Mouse (Mus musculus) embryonic facial prominence, embryonic 10.5 days (tissue): ENCODE measurements around the gene Notch3. TPM values are rescaled to one million over a fixed set of nuclear protein-coding genes. Genes with fewer than 3 reads are reported as not detected.

Source experiments
- DNase-seq: peaks from one replicate; pipeline ENCODE4 v3.0.0-alpha.2; 2017; ENCODE audit warnings: low spot score
- H3K27ac ChIP-seq: fragments of 300-500 bp; sonication (generic); replicated peaks from 2 replicates; pipeline ENCODE4 v1.5.1; 2016; ENCODE audit warnings: mild to moderate bottlenecking
- H3K27me3 ChIP-seq: fragments of 300-500 bp; sonication (generic); replicated peaks from 2 replicates; pipeline ENCODE4 v1.6.1; 2016; ENCODE audit warnings: low read depth, mild to moderate bottlenecking; ENCODE audit not compliant: poor library complexity, severe bottlenecking
- H3K36me3 ChIP-seq: fragments of 300-500 bp; sonication (generic); replicated peaks from 2 replicates; pipeline ENCODE4 v1.6.1; 2016; ENCODE audit warnings: mild to moderate bottlenecking, moderate library complexity
- H3K4me1 ChIP-seq: fragments of 300-500 bp; sonication (generic); 2 replicates; pipeline ENCODE4 v1.6.1; 2016
- H3K4me3 ChIP-seq: fragments of 300-500 bp; sonication (generic); 2 replicates; pipeline ENCODE4 v1.5.1; 2016; ENCODE audit warnings: mild to moderate bottlenecking, moderate library complexity
- H3K9me3 ChIP-seq: fragments of 300-500 bp; sonication (generic); 2 replicates; pipeline ENCODE4 v1.6.1; 2016; ENCODE audit warnings: mild to moderate bottlenecking
- WGBS: fragments of 180-500 bp; shearing (Covaris S2); methylation state at CpG from one replicate; pipeline ENCODE4 v1.1.7; 2016; 5-methylcytosine and 5-hydroxymethylcytosine counted together
- polyA plus RNA-seq: library from polyadenylated mRNA; unstranded; fragments of >200 nt; fragmentation: Nextera tagmentation; extraction: Ambion mirVana; gene quantifications from 2 replicates; pipeline ENCODE4 v1.2.1, GENCODE M21; 2016

The Notch3 gene
- polyA plus RNA-seq, 1 experiment from 2014 or later: 23.7 TPM

- Histone ChIP-seq H3K27me3 (peaks cover 36% of the 10 kb centered on the region), H3K36me3 (no peaks in the 10 kb centered on the region; the same call in none of the 2 replicates), H3K4me3 (peak overlapping the region; percentile 56), H3K4me1 (peaks cover 18% of the 10 kb centered on the region), H3K27ac (no peak overlapping the region), H3K9me3 (no peaks in the 10 kb centered on the region)
- no peak for DNase-seq
- 11% methylated on average over 5 of the region's 5 CpGs for WGBS
Observed at GRCm38 (mm10) chr17:32189850-32190249, 23.2 kb upstream of the Notch3 start.

- no peak within 1 kb of the TSS; the same call in 1 of the 2 replicates for H3K27ac ChIP-seq
- H3K4me1 ChIP-seq: peaks cover 18% of the 10 kb centered on the region
- H3K4me3 ChIP-seq: peak within 1 kb of the TSS; percentile 56
- 6% methylated on average over 42 of the region's 42 CpGs for WGBS
- no peaks in the 10 kb centered on the region for H3K9me3 ChIP-seq
- peak; percentile 43 for DNase-seq
- H3K27me3 ChIP-seq: peaks cover 36% of the 10 kb centered on the region
- H3K36me3 ChIP-seq: no peaks in the 10 kb centered on the region; the same call in 1 of the 2 replicates
Observed at GRCm38 (mm10) chr17:32188863-32189636, 22.4 kb upstream of the Notch3 start, which contains the start of gene Ephx3. Ephx3 (minus strand) TSS chr17:32189549.

DNA sequence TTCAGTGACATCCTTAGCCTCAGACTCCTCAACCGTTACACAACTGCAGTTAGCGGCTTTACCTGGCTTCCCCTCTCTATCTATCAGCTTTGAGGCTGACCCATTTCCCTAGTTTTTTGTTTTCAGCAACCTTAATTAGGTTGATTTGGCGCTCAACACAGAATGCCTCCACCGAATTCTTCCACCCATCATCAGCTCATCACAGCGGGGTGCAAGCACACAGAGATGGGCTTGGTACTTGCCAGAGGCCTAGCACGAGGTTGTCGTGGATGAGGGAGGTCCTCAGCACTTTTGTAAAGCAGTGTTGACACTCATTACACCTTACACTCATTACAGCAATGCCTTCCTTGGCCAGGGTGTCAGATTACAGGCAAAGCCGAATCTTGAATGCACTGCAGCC is 16.4 kb upstream of the Notch3 start:
- H3K4me1 ChIP-seq: peaks cover 26% of the 10 kb centered on the region
- 29% methylated on average over 8 of the region's 8 CpGs for WGBS
- no peak overlapping the region for H3K4me3 ChIP-seq
- H3K27ac ChIP-seq: no peak overlapping the region
- H3K9me3 ChIP-seq: no peaks in the 10 kb centered on the region
- no peak for DNase-seq
- peaks cover 8% of the 10 kb centered on the region for H3K27me3 ChIP-seq
- no peaks in the 10 kb centered on the region for H3K36me3 ChIP-seq

DNA sequence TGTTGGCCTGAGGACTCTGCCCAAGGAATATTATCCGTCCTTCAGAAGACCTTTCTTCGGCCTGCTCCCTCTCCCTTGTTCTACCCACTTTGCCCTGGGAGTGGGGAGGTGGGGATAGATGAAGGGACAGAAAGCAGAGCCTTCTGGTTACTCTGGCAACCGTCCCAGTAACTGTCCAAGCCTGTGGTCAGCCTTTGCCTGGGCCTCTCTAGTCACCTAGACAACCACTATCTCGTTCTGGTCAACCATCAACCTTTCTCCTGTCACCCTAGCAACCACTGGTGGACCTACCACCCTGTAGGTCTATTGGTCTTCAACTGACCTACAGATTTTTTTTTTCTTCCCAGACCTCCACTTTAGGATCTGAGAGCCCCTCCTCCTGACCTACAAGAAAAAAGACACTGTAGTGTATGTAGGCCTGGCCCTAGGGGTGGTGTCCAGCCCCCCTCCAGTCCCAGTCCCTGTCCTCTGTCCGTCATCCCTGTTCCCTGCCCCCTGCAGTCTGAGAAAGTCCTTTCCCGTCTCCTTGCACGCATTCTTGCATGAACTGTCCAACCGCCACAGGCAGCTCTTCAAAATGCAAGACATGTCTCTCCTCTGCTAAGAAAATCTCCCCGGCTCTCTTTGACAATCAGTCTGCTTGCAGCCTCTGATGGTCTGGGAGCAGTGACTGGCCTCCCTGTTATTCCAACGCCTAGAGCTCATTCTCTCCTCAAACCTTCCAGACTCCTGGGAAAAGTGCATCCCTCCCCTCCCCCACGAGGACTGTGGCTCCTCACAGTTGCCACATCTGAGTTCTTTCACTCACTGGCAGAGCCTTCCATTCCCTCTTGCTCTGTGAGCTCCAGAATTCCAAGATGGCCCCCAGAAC is 13.2 kb upstream of the Notch3 start:
- Histone ChIP-seq H3K4me3 (no peak overlapping the region), H3K36me3 (no peaks in the 10 kb centered on the region), H3K27me3 (no peaks in the 10 kb centered on the region; the same call in 1 of the 2 replicates), H3K9me3 (no peaks in the 10 kb centered on the region), H3K4me1 (peaks cover 26% of the 10 kb centered on the region), H3K27ac (peak overlapping the region; percentile 10; the same call in 1 of the 2 replicates)
- no peak for DNase-seq
- 61% methylated on average over 11 of the region's 11 CpGs for WGBS

GRCm38 (mm10) chr17:32176919-32177318 is 10.3 kb upstream of the Notch3 start:
- WGBS: 91% methylated on average over 4 of the region's 4 CpGs
- no peak for DNase-seq
- H3K36me3 ChIP-seq: no peaks in the 10 kb centered on the region

DNA sequence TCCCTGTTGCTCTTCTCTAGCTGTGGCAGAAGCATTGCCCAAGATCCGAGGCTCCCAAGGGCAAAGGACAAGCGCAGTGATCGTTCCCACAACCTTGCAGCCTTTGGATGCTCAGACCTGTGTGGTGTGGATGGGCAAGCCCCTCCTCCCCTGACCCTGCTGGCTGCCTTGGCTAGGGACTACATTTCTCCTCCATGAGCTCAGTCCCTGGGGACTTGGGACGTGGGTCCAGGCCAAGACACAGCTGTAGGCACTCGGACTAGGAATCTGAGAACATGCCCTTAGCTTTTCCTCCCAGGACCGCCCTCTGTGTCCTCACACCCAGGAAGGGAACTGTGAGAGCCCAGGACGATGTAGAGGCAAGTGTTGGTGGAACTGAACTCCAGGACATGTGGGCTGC is 6.5 kb upstream of the Notch3 start:
- no peak for DNase-seq
- H3K4me1 ChIP-seq: peaks cover 12% of the 10 kb centered on the region
- H3K9me3 ChIP-seq: no peaks in the 10 kb centered on the region
- 62% methylated on average over 7 of the region's 7 CpGs for WGBS
- H3K36me3 ChIP-seq: no peaks in the 10 kb centered on the region
- 0 out of 2 replicates have a peak overlapping the region, but pooled peaks have one; percentile 1 for H3K27ac ChIP-seq
- H3K27me3 ChIP-seq: no peaks in the 10 kb centered on the region
- H3K4me3 ChIP-seq: no peak overlapping the region

More at GRCm38 (mm10) chr17:32176919-32177318, 10.3 kb upstream of the Notch3 start:
- Histone ChIP-seq H3K4me3 (no peak overlapping the region), H3K9me3 (no peaks in the 10 kb centered on the region), H3K4me1 (peaks cover 23% of the 10 kb centered on the region), H3K27ac (no peak overlapping the region), H3K27me3 (no peaks in the 10 kb centered on the region)

DNA sequence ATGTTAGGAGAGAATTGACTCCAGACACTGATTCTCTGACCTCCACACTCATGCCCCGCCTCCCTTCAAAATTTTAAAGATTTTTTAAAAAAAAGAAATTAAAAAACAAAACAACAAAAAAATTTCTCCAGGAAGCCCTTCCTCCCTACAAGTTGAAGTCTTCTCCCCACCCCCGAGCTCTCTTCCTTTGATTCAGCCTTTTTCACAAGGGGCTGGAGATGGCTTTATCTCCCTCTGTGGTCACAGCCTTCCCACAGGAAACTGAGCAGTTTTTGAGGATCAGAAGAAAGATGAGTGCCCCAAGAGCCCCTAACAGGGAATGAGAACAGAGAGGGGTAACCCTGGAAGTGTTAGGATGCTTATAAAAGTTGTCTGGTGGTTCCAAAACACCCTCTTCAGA is 5.8 kb upstream of the Notch3 start:
- Histone ChIP-seq H3K27ac (no peak overlapping the region), H3K4me3 (no peak overlapping the region), H3K4me1 (peaks cover 18% of the 10 kb centered on the region), H3K36me3 (no peaks in the 10 kb centered on the region), H3K27me3 (no peaks in the 10 kb centered on the region), H3K9me3 (no peaks in the 10 kb centered on the region)
- WGBS: 74% methylated on average over 2 of the region's 2 CpGs
- DNase-seq: no peak

DNA sequence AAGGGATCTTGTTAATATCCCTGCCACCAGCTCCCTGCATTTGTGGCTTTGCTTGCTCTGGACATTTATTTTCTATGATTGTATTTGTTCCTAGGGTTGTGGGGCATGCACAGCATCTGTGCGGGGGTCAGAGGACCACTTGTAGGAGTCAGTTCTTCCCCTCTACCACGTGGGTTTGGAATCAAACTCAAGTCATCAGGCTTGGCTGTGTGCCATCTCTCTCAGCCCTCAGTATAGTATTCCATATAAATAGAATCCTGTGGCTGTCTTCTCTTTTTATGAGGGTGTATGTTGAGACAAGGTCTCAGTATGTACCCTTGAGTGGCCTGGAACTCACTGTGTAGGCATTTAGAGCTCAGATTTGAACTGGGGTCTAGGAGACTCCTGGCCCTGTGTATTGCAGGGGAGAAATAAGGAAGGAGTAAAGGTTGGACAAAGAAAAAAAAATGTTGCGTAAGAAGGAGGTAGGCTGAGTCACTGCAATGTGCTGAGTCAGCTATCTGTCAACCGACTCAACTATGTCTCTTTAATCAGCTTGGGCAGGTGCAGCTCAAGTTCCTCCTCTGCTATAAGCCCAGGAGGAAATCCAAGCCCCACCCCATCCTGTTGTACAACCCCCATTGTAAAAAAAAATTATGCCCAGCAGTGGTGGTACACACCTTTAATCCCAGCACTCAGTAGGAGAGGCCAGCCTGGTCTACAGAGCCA is 3.0 kb upstream of the Notch3 start:
- Histone ChIP-seq H3K4me3 (no peak overlapping the region), H3K27me3 (no peaks in the 10 kb centered on the region), H3K36me3 (no peaks in the 10 kb centered on the region), H3K27ac (no peak overlapping the region), H3K9me3 (no peaks in the 10 kb centered on the region), H3K4me1 (peaks cover 38% of the 10 kb centered on the region)
- DNase-seq: no peak
- WGBS: 81% methylated on average over 4 of the region's 4 CpGs

GRCm38 (mm10) chr17:32165803-32166595 is 653 bp downstream of the Notch3 start:
- peak overlapping the region; percentile 90 for H3K4me3 ChIP-seq
- H3K27ac ChIP-seq: peak overlapping the region; percentile 96
- H3K9me3 ChIP-seq: no peaks in the 10 kb centered on the region
- under 1% methylated on average over 43 of the region's 43 CpGs for WGBS
- DNase-seq: peak; percentile 94
- peaks cover 23% of the 10 kb centered on the region for H3K27me3 ChIP-seq
- H3K36me3 ChIP-seq: peaks cover 17% of the 10 kb centered on the region
- H3K4me1 ChIP-seq: peaks cover 63% of the 10 kb centered on the region

GRCm38 (mm10) chr17:32165266-32165802 is 1.3 kb downstream of the Notch3 start:
- Histone ChIP-seq H3K4me1 (peaks cover 63% of the 10 kb centered on the region), H3K27ac (peak overlapping the region; percentile 96), H3K9me3 (no peaks in the 10 kb centered on the region), H3K4me3 (peak overlapping the region; percentile 90), H3K36me3 (peaks cover 24% of the 10 kb centered on the region), H3K27me3 (peaks cover 23% of the 10 kb centered on the region)
- WGBS: 4% methylated on average over 9 of the region's 9 CpGs
- no peak for DNase-seq

DNA sequence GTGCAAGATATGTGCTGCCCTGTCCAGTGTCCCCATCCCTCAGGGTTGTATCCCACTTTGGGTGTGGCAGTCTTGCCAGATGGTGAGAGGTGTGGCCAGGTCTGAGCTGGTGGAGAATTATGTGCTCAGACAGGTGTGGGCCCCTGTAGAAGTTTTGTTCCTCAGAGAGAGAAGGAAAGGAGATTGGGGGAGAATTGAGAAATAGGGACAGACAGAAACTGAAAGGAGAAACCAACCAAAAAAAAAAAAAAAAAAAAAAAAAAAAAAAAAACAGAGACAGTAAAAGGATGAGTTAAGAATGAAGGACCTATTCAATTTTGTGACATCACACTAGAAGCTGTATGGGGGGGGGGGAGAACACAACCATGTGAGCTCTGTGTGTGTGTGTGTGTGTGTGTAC is 1.9 kb downstream of the Notch3 start:
- H3K4me3 ChIP-seq: peak overlapping the region; percentile 90
- peaks cover 63% of the 10 kb centered on the region for H3K4me1 ChIP-seq
- no peak for DNase-seq
- no peaks in the 10 kb centered on the region for H3K9me3 ChIP-seq
- H3K27me3 ChIP-seq: peaks cover 23% of the 10 kb centered on the region
- peaks cover 29% of the 10 kb centered on the region for H3K36me3 ChIP-seq
- H3K27ac ChIP-seq: 0 out of 2 replicates have a peak overlapping the region, but pooled peaks have one; percentile 96
